Mouse (Mus musculus): ENCODE measurements at regions not wholly inside any gene's neighbourhood (a gene's known extent, or its start where the extent isn't known, plus 50 kb on each side); places are given as distances from the start of the nearest gene placed in this dataset.

- TF ChIP-seq CTCF (conservative IDR thresholded peaks at IDR 0.05 in 1 of 2, IDR thresholded peaks at IDR 0.05 in 1 of 2; ENCODE audit: low read depth in 2 of 2, low read length in 2 of 2): no peak
- no peak for TF ChIP-seq POLR2A (IDR thresholded peaks at IDR 0.05; ENCODE audit: low read depth, low read length)
- TF ChIP-seq CHD2 (IDR thresholded peaks at IDR 0.05; ENCODE audit: low read length): no peak
- no peak for TF ChIP-seq E2F4 (IDR thresholded peaks at IDR 0.05; ENCODE audit: insufficient replicate concordance, low read depth, low read length)
- TF ChIP-seq NRF1 (IDR thresholded peaks at IDR 0.05; ENCODE audit: low read depth, low read length): no peak
- no peak for TF ChIP-seq NELFE (IDR thresholded peaks at IDR 0.05; ENCODE audit: low read depth, low read length)
- TF ChIP-seq TCF12 (IDR thresholded peaks at IDR 0.05; ENCODE audit: low read depth, low read length): no peak
- TF ChIP-seq RAD21 (IDR thresholded peaks at IDR 0.05; ENCODE audit: low read depth, low read length): no peak
- no peak for TF ChIP-seq EP300 (IDR thresholded peaks at IDR 0.05; ENCODE audit: low read length)
- no peak for TF ChIP-seq ZC3H11A (IDR thresholded peaks at IDR 0.05; ENCODE audit: low read depth, low read length)
Measured at GRCm38 (mm10) chr10:60948983-60949677, 117.7 kb upstream of the Unc5b start.

All from CH12.LX (cell line).